Mouse (Mus musculus): ENCODE data around the gene Cyp2d26.

- TF ChIP-seq CTCF (IDR thresholded peaks at IDR 0.05; ENCODE audit: low read depth) (no peak), EP300 (IDR thresholded peaks at IDR 0.05; ENCODE audit: low read depth) (no peak)
Measured at GRCm38 (mm10) chr15:82792566-82792965, 1.5 kb downstream of the Cyp2d26 start.
